Mouse (Mus musculus): ENCODE measurements around the gene Gba. TPM values are rescaled to one million over a fixed set of nuclear protein-coding genes. Genes with fewer than 3 reads are reported as not detected.
A peak's percentile ranks its signal among the peaks of the same experiment; 100 is the strongest.

Gene Gba
- total and polyA plus RNA-seq, 2 experiments: 24.1 to 36.6 TPM

GRCm38 (mm10) chr3:89208075-89208657 is 5.4 kb downstream of the Gba start:
- Histone ChIP-seq H3K27me3 (ENCODE audit: control insufficient read depth, insufficient read depth, low read length) (no peaks in the 10 kb centered on the region), H3K27ac (replicated peaks; ENCODE audit: insufficient read depth, low read depth, low read length) (no peak overlapping the region), H3K36me3 (ENCODE audit: control insufficient read depth, insufficient read depth, low read length) (peaks cover 12% of the 10 kb centered on the region; the same call in 1 of the 2 replicates), H3K4me1 (ENCODE audit: control insufficient read depth, insufficient read depth, low read length) (peaks cover 3% of the 10 kb centered on the region), H3K79me2 (ENCODE audit: control insufficient read depth, insufficient read depth, low read length) (peaks cover 3% of the 10 kb centered on the region; the same call in 1 of the 2 replicates), H3K9ac (ENCODE audit: low read depth, low read length) (no peak overlapping the region), H3K4me3 (ENCODE audit: insufficient read depth, low read depth, low read length) (no peak overlapping the region)
- WGBS: 93% methylated on average over 13 of the region's 13 CpGs
- DNase-seq (ENCODE audit: extremely low read depth, low read depth, low spot score): no peak
- TF ChIP-seq POLR2A (IDR thresholded peaks at IDR 0.05; ENCODE audit: extremely low read depth, insufficient read depth, low read length): no peak
- no peak for TF ChIP-seq CTCF (IDR thresholded peaks at IDR 0.05; ENCODE audit: low read depth, low read length)

- no peak for DNase-seq (ENCODE audit: extremely low read depth, low read depth, low spot score)
- Histone ChIP-seq H3K27me3 (ENCODE audit: control insufficient read depth, insufficient read depth, low read length) (no peaks in the 10 kb centered on the region), H3K4me1 (ENCODE audit: control insufficient read depth, insufficient read depth, low read length) (no peaks in the 10 kb centered on the region), H3K9ac (ENCODE audit: low read depth, low read length) (no peak overlapping the region), H3K4me3 (ENCODE audit: insufficient read depth, low read depth, low read length) (no peak overlapping the region), H3K79me2 (ENCODE audit: control insufficient read depth, insufficient read depth, low read length) (no peaks in the 10 kb centered on the region), H3K36me3 (ENCODE audit: control insufficient read depth, insufficient read depth, low read length) (peaks cover 12% of the 10 kb centered on the region; the same call in 1 of the 2 replicates), H3K27ac (replicated peaks; ENCODE audit: insufficient read depth, low read depth, low read length) (no peak overlapping the region)
- WGBS: 90% methylated on average over 6 of the region's 6 CpGs
- TF ChIP-seq POLR2A (IDR thresholded peaks at IDR 0.05; ENCODE audit: extremely low read depth, insufficient read depth, low read length): no peak
- no peak for TF ChIP-seq CTCF (IDR thresholded peaks at IDR 0.05; ENCODE audit: low read depth, low read length)
Measured at GRCm38 (mm10) chr3:89208736-89209135, 6.0 kb downstream of the Gba start.

DNA sequence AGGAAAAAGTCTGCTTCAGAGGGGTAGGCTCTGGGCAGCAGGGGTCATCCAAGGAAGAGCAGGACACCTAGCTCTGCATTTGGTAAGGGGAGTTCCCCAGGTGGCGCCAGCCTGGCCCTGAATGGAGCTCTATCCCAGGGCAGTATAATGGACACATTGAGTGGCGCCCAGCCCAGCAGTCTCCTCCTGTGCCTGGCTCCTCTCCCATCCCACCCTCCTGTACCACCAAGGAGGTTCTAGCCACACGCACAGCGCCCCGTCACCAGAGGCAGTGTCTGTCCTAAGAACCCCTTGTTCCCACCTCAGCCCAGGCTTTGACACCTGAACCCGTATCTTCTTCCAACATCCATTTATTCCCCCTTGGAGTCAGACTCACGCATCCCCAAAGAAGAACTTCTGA is 7.0 kb downstream of the Gba start:
- no peaks in the 10 kb centered on the region; the same call in 1 of the 2 replicates for H3K4me1 ChIP-seq (ENCODE audit: control insufficient read depth, insufficient read depth, low read length)
- no peak for TF ChIP-seq POLR2A (IDR thresholded peaks at IDR 0.05; ENCODE audit: extremely low read depth, insufficient read depth, low read length)
- TF ChIP-seq CTCF (IDR thresholded peaks at IDR 0.05; ENCODE audit: low read depth, low read length): no peak

GRCm38 (mm10) chr3:89210162-89210561 is 7.4 kb downstream of the Gba start:
- Histone ChIP-seq H3K27ac (replicated peaks; ENCODE audit: insufficient read depth, low read depth, low read length) (no peak overlapping the region), H3K4me1 (ENCODE audit: control insufficient read depth, insufficient read depth, low read length) (no peaks in the 10 kb centered on the region; the same call in 1 of the 2 replicates), H3K79me2 (ENCODE audit: control insufficient read depth, insufficient read depth, low read length) (no peaks in the 10 kb centered on the region), H3K36me3 (ENCODE audit: control insufficient read depth, insufficient read depth, low read length) (peaks cover 7% of the 10 kb centered on the region; the same call in 1 of the 2 replicates), H3K27me3 (ENCODE audit: control insufficient read depth, insufficient read depth, low read length) (no peaks in the 10 kb centered on the region), H3K9ac (ENCODE audit: low read depth, low read length) (no peak overlapping the region), H3K4me3 (ENCODE audit: insufficient read depth, low read depth, low read length) (no peak overlapping the region)
- peak; percentile 28 for DNase-seq (ENCODE audit: extremely low read depth, low read depth, low spot score)
- WGBS: 52% methylated on average over 13 of the region's 13 CpGs
- TF ChIP-seq CTCF (IDR thresholded peaks at IDR 0.05; ENCODE audit: low read depth, low read length) (no peak), POLR2A (IDR thresholded peaks at IDR 0.05; ENCODE audit: extremely low read depth, insufficient read depth, low read length) (no peak)

More for the DNA sequence above, 7.0 kb downstream of the Gba start:
- Histone ChIP-seq H3K36me3 (ENCODE audit: control insufficient read depth, insufficient read depth, low read length) (peaks cover 9% of the 10 kb centered on the region; the same call in 1 of the 2 replicates), H3K27ac (replicated peaks; ENCODE audit: insufficient read depth, low read depth, low read length) (no peak overlapping the region), H3K27me3 (ENCODE audit: control insufficient read depth, insufficient read depth, low read length) (no peaks in the 10 kb centered on the region), H3K79me2 (ENCODE audit: control insufficient read depth, insufficient read depth, low read length) (no peaks in the 10 kb centered on the region), H3K4me3 (ENCODE audit: insufficient read depth, low read depth, low read length) (no peak overlapping the region), H3K9ac (ENCODE audit: low read depth, low read length) (no peak overlapping the region)
- DNase-seq (ENCODE audit: extremely low read depth, low read depth, low spot score): no peak
- WGBS: 95% methylated on average over 7 of the region's 7 CpGs

DNA sequence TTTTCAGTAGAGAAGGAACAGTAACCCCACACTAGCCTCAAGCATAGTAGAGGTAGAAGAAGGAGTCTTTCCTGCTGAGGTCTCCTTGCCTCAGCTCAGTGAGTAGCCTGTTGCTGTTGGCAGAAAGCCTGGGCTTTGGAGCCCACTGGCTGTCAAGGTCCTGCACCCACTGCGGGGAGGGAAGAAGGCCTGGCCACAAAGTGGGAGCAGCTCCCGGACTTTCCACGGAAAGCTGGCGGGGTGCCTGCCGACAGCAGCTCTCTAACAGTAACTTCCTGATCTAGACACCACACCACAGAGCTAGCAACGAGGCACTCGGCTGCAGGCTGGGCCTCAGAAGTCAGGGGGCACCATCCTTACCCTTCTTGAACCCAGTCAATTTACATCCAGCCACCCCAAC is 8.0 kb downstream of the Gba start:
- Histone ChIP-seq H3K4me3 (ENCODE audit: insufficient read depth, low read depth, low read length) (no peak overlapping the region), H3K36me3 (ENCODE audit: control insufficient read depth, insufficient read depth, low read length) (peaks cover 5% of the 10 kb centered on the region; the same call in 1 of the 2 replicates), H3K79me2 (ENCODE audit: control insufficient read depth, insufficient read depth, low read length) (no peaks in the 10 kb centered on the region), H3K4me1 (ENCODE audit: control insufficient read depth, insufficient read depth, low read length) (no peaks in the 10 kb centered on the region; the same call in 1 of the 2 replicates), H3K27ac (replicated peaks; ENCODE audit: insufficient read depth, low read depth, low read length) (no peak overlapping the region), H3K27me3 (ENCODE audit: control insufficient read depth, insufficient read depth, low read length) (no peaks in the 10 kb centered on the region), H3K9ac (ENCODE audit: low read depth, low read length) (no peak overlapping the region)
- TF ChIP-seq POLR2A (IDR thresholded peaks at IDR 0.05; ENCODE audit: extremely low read depth, insufficient read depth, low read length): no peak
- no peak for TF ChIP-seq CTCF (IDR thresholded peaks at IDR 0.05; ENCODE audit: low read depth, low read length)
- DNase-seq (ENCODE audit: extremely low read depth, low read depth, low spot score): no peak
- 56% methylated on average over 7 of the region's 7 CpGs for WGBS
